Mouse (Mus musculus) heart, adult 2 months (tissue): ENCODE data around the gene Slc4a3. TPM values are rescaled to one million over a fixed set of nuclear protein-coding genes. Genes with fewer than 3 reads are reported as not detected.
A peak's percentile ranks its signal among the peaks of the same experiment; 100 is the strongest.

Experiments
- DNase-seq, 2 experiments: peaks; one replicate each; pipeline ENCODE4 v3.0.0; 2021
- H3K27ac ChIP-seq: fragments of 200-600 bp; 2 replicates; pipeline ENCODE4 v1.8.1; 2022
- H3K27me3 ChIP-seq: fragments of 200-500 bp; 2 replicates; pipeline ENCODE4 v1.6.1; 2012; ENCODE audit warnings: mild to moderate bottlenecking, low read length, inconsistent platforms, mixed read lengths; ENCODE audit not compliant: control insufficient read depth, insufficient read depth
- H3K36me3 ChIP-seq: fragments of 200-500 bp; 2 replicates; pipeline ENCODE4 v1.6.1; 2012; ENCODE audit warnings: low read length, inconsistent platforms; ENCODE audit not compliant: control insufficient read depth, insufficient read depth
- H3K4me1 ChIP-seq: fragments of 200-500 bp; 2 replicates; pipeline ENCODE4 v1.6.1; 2011; ENCODE audit warnings: low read length; ENCODE audit not compliant: control insufficient read depth, insufficient read depth
- H3K4me3 ChIP-seq: fragments of 200-600 bp; 2 replicates; pipeline ENCODE4 v1.8.1; 2022
- H3K79me2 ChIP-seq: fragments of 200-500 bp; replicated peaks from 2 replicates; pipeline ENCODE4 v1.6.1; 2012; ENCODE audit warnings: mild to moderate bottlenecking, inconsistent platforms, low read length, moderate library complexity, mixed read lengths; ENCODE audit not compliant: control insufficient read depth, insufficient read depth
- H3K9ac ChIP-seq: fragments of 200-500 bp; 2 replicates; pipeline ENCODE4 v1.6.1; 2012; ENCODE audit warnings: low read depth, mild to moderate bottlenecking, control low read depth, inconsistent platforms, low read length, mixed read lengths
- CTCF ChIP-seq: fragments of 200-600 bp; IDR thresholded peaks from 2 replicates; pipeline ENCODE4 v1.8.1; 2022; ENCODE audit warnings: antibody characterized with exemption, mild to moderate bottlenecking, moderate library complexity
- EP300 ChIP-seq: fragments of 200-500 bp; IDR thresholded peaks from 2 replicates; pipeline ENCODE4 v1.6.1; 2011; ENCODE audit warnings: low read depth, low read length, control low read depth; ENCODE audit not compliant: insufficient read depth
- POLR2A ChIP-seq: fragments of 200-500 bp; IDR thresholded peaks from 2 replicates; pipeline ENCODE4 v1.6.1; 2011; ENCODE audit warnings: mild to moderate bottlenecking, low read depth, low read length, control low read depth; ENCODE audit not compliant: insufficient read depth
- WGBS: fragments of 180-500 bp; shearing (Covaris S2); methylation state at CpG from one replicate; pipeline ENCODE4 v1.1.7; 2018; 5-methylcytosine and 5-hydroxymethylcytosine counted together
- intact Hi-C: fragments of 180-260 bp; cut with DNase I; formaldehyde crosslinking; loops from one replicate; pipeline ENCODE4 v1.15.1; 2025
- polyA plus RNA-seq: library from polyadenylated mRNA; depleted of rRNA; stranded (reverse); fragments of >200 nt; gene quantifications from 2 replicates; pipeline ENCODE4 v1.2.3, GENCODE M21; 2012
- total RNA-seq, 2 experiments: library from RNA; stranded (reverse); gene quantifications; 2 replicates each; pipeline ENCODE4 v1.2.3; 2021

The Slc4a3 gene
- total and polyA plus RNA-seq, 3 experiments, result 182 to 300 (median 241) TPM

DNA sequence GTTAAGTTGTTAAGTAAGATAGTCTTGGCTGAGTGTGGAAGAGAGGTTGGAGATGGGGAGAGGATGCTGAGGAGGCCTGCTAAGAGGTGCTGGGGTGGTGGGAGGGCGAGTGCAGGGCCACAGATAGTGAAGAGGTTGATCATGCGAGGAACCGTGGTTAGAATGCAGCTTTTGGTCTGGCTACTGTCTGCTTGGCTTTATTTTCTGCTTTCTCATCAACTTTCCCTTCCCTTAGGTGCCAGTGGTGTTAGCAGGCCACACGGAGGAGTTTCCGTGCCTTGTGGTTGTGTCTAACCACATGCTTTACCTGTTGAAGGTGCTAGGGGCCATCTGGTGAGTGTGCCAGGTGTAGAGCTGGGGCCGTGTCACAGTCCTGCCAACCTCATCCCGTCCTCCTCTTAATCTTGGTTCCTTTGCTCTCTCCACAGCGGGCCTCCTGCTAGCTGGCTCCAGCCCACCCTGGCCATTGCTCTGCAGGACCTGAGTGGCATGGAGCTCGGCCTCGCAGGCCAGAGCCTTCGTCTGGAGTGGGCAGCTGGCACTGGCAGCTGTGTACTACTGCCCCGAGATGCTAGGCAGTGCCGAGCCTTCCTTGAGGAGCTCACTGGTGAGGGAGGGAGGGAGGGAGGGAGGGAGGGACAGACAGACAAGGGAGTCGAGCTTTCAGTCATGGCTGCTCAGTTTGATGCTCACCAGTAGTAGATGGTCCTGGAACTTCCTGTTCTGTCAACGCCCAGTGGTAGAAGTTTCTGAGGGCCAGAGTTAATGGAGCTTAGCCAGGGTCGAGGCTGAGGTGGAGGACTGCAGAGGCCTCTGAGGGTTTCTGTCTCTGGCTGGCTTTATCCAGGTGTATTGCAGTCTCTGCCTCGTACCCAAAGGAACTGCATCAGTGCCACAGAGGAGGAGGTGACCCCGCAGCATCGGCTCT is 12.5 kb upstream of the Slc4a3 start:
- no peak for TF ChIP-seq POLR2A
- no peak for TF ChIP-seq EP300
- no peak for TF ChIP-seq CTCF
- Histone ChIP-seq H3K27me3 (no peaks in the 10 kb centered on the region), H3K27ac (no peak overlapping the region), H3K4me3 (no peak overlapping the region), H3K79me2 (no peaks in the 10 kb centered on the region), H3K9ac (no peak overlapping the region), H3K4me1 (no peaks in the 10 kb centered on the region; the same call in 1 of the 2 replicates), H3K36me3 (no peaks in the 10 kb centered on the region)
- WGBS, result 87% methylated on average over 19 of the region's 19 CpGs
- intact Hi-C loops, result no loop called here
- DNase-seq, result no peak

DNA sequence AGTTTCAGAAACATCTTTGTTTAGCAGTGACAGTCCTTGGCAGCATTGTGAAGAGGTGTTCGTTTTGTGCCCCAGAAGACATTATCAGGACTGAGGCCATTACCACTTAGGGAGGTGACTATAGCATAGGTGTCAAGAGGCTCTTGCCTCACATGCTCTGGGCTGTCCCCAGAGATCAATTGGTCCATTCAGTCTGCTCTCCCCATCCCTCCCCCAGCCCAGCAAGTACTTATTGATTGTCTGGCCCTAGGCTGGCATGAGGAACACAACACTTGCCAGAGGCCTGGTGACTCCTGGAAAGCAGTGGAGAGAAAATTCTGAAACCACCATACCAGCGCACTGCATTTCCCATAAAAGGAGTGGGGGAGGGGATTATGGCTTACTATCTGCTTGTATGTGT is 8.5 kb upstream of the Slc4a3 start:
- Histone ChIP-seq H3K4me3 (no peak overlapping the region), H3K36me3 (no peaks in the 10 kb centered on the region), H3K27ac (no peak overlapping the region), H3K4me1 (peaks cover 1% of the 10 kb centered on the region; the same call in 1 of the 2 replicates), H3K9ac (no peak overlapping the region), H3K79me2 (no peaks in the 10 kb centered on the region), H3K27me3 (no peaks in the 10 kb centered on the region)
- TF ChIP-seq CTCF, result no peak
- no peak for TF ChIP-seq POLR2A
- no peak for TF ChIP-seq EP300
- WGBS, result 84% methylated on average over 2 of the region's 2 CpGs
- intact Hi-C loops, result no loop called here
- DNase-seq, result no peak

DNA sequence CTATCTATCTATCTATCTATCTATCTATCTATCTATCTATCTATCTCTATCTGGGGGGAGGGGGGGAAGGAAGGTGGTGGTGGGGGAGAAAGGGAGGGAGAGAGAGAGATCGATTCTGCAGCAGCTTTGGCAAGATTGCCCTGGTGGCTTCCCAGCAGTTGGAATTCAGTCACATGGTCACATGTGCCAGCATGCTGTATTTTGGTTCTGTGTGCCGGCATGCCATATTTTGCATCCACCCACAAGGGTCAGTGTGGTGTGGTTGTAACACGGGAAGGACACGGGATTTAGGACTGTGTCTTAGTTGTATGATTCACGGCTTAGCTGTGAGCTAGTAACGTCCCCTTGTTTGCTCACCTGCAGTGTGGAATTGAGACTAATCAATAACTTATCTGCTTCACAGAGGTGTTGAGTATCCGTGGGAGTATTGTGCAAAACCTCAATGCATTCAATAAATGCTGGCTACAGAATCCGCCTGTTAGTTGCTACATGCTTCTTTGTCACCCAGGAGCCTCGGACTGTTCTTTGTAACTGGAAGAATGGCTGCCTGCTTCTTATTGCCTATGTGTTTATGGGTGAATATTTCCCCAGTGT is 7.4 kb upstream of the Slc4a3 start:
- TF ChIP-seq EP300 (no peak), POLR2A (no peak), CTCF (no peak)
- H3K4me1 ChIP-seq, result peaks cover 1% of the 10 kb centered on the region; the same call in 1 of the 2 replicates
- H3K27me3 ChIP-seq, result no peaks in the 10 kb centered on the region
- H3K27ac ChIP-seq, result no peak overlapping the region
- no peak overlapping the region for H3K9ac ChIP-seq
- DNase-seq, result no peak
- WGBS, result 67% methylated on average over 9 of the region's 9 CpGs
- intact Hi-C loops, result no loop called here
- H3K4me3 ChIP-seq, result no peak overlapping the region
- H3K79me2 ChIP-seq, result no peaks in the 10 kb centered on the region
- H3K36me3 ChIP-seq, result no peaks in the 10 kb centered on the region

DNA sequence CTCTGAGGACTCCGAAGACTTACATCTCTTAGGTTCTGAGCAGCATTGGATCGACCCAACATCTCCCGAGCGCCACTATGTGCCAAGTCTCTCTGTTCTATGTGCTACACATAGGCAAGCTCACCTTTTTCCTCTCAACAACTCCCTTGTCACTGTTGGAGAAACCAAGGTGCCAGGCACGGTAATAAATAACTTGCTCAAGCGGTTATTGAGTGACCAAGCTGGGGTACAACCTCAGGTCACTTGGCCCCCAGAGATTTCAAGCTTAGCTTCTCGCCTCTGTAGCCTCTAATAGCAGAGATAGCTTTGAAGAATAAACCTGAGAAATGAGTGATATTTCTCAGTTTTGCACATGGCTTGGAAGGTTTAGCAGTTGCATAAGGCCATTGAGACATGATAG is 4.6 kb upstream of the Slc4a3 start:
- intact Hi-C loops, result no loop called here
- no peak overlapping the region for H3K4me3 ChIP-seq
- H3K27me3 ChIP-seq, result 0 out of 2 replicates have a peak, but pooled peaks cover 2% of the 10 kb centered on the region
- WGBS, result 89% methylated on average over 7 of the region's 7 CpGs
- no peak for TF ChIP-seq POLR2A
- TF ChIP-seq EP300, result no peak
- no peak for TF ChIP-seq CTCF
- no peak overlapping the region for H3K9ac ChIP-seq
- H3K36me3 ChIP-seq, result no peaks in the 10 kb centered on the region
- H3K27ac ChIP-seq, result no peak overlapping the region
- DNase-seq, result no peak
- peaks cover 4% of the 10 kb centered on the region for H3K4me1 ChIP-seq
- H3K79me2 ChIP-seq, result no peaks in the 10 kb centered on the region

DNA sequence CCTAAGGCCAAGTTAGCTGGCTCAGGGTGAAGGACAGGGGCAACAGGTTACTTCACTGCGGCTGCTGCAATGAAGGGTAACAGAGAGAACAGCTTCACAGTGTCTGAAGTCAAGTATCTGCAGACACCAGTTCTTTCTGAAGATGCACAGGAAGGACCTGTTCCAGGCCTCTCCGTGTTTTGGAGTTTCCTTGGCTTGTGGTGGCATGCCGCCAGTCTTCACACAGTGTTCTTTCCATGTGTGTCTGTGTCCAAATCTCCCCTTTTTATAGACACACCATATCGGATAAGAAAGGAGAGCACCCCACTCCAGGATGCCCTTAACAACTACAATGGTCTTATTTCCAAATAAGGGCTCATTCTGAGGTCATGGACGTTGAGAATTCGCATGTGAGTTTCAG is 1.7 kb upstream of the Slc4a3 start:
- DNase-seq, result no peak
- Histone ChIP-seq H3K27me3 (0 out of 2 replicates have a peak, but pooled peaks cover 2% of the 10 kb centered on the region), H3K9ac (no peak overlapping the region), H3K36me3 (no peaks in the 10 kb centered on the region), H3K79me2 (no peaks in the 10 kb centered on the region), H3K4me1 (peaks cover 4% of the 10 kb centered on the region), H3K27ac (no peak overlapping the region), H3K4me3 (no peak overlapping the region)
- no peak for TF ChIP-seq EP300
- no peak for TF ChIP-seq POLR2A
- TF ChIP-seq CTCF, result no peak
- WGBS, result 73% methylated on average over 6 of the region's 6 CpGs
- intact Hi-C loops, result no loop called here

DNA sequence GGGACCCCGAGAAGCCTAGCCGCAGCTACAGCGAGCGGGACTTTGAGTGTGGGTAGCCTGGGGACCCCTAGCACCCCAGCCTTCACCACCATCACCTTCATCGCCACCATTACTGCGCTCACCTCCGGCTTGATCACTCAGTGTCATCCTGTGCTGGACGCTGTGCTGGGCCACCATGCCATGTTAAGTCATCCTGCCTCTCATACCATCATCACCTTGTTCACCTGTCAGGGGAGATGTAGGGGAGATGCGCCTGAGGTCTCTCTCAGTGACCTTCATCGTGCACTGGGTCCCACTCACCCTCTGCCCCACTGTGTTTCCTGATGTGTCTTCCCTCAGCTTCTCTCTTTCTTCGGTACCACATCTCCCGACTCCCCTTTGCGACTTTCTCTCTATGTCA is 1.3 kb downstream of the Slc4a3 start:
- no peaks in the 10 kb centered on the region for H3K79me2 ChIP-seq
- peaks cover 4% of the 10 kb centered on the region for H3K4me1 ChIP-seq
- H3K9ac ChIP-seq, result no peak overlapping the region
- H3K36me3 ChIP-seq, result no peaks in the 10 kb centered on the region
- H3K4me3 ChIP-seq, result no peak overlapping the region
- 0 out of 2 replicates have a peak, but pooled peaks cover 2% of the 10 kb centered on the region for H3K27me3 ChIP-seq
- intact Hi-C loops, result loop anchor here (5.0 kb wide), 1 partner anchor 40 kb away; the partner anchor contains the start of genes Inha and Obsl1
- no peak for DNase-seq
- 93% methylated on average over 13 of the region's 13 CpGs for WGBS
- peak overlapping the region; percentile 83; the same call in 1 of the 2 replicates for H3K27ac ChIP-seq
- no peak for TF ChIP-seq CTCF
- TF ChIP-seq EP300, result no peak
- no peak for TF ChIP-seq POLR2A
